Mouse (Mus musculus) yolk sac, embryonic 10.5 days (tissue): ENCODE data around the gene Thbs4.
"Not testable (repeated sequence)": the region's sequence is repeated elsewhere in the genome, so short reads cannot be mapped to it uniquely, and the experiment has no call there.

ENCODE experiments used
- DNase-seq: peaks from one replicate; pipeline ENCODE4 v3.0.0-alpha.2; 2017; ENCODE audit warnings: low spot score

Gene Thbs4

DNA sequence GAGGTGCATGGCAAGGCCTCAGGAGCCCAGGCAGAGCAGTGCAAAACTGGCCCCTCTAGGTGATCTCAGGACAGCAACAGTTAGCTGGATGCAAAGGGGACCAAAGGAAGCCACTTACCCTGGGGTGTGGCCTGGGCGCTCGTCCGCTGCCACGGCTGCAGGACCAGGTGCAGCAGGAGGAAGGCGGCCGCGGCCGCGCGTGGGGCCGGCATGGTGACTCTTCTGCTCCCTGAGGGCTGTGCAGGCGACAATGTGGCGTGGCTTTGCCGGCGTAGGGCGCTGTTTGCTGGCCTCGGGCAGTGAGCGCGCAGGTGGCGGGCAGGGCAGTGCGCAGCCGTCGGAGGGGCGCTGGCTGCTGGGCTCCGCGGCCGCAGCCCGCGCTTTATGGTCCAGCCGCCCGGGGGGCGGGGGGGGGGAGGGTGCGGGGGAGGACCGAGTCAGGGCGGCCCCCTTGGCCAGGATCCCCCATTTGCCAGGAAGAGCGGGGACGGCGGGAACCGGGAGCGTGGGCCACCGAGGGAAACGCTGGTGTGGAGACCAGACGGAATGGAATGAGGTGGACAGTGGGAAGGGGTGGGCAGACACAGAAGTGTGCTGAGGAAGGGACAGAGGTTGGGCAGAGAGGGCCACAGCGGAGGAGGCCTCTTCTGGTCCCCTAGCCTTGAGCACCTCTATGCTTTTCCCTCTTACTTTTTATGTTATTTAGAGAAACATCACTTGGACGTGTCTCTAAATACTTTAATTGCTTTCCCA, at the start of gene Thbs4:
Thbs4 (minus strand) TSS at position 357 of the 753 bp plus-strand sequence.
- no peak for DNase-seq

DNA sequence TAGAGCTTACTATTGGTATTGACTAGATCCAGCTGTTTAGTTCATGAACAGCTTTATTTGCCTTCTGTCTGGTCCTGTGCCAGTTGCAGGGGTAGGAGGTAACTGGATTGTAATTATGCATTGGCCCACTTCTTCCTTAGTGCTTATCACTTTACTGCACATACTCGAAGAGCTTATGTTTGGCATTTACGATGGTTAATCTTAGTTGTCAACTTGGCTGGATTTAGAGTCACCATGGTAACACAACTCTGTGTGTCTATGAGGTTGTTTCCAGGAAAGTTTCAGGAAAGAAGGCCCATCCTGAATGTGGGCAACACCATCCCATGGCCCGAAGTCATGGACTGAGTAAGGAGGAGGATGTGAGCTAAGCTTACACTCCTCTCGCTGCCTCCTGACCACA, 38.5 kb upstream of the Thbs4 start:
- DNase-seq: no peak

DNA sequence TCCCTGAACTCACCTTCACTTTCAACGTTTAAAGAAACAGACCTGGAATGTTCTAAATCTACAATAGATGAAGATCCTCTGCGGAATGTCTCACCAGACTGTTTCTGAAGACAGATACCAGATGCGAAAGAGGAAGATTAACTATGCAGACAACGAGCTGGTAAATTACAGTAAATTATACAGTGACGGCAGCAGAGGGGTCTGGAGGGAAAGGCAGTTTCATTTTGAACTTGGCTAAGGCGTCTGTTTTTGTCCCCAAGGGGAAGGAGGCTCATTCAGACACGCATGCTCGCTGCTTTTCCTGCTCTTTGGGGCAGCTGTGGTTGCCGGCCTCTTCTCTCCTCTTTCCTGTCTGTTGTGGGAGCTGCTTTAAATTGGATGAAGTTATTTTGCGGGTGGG, 34.2 kb upstream of the Thbs4 start:
- no peak for DNase-seq

DNA sequence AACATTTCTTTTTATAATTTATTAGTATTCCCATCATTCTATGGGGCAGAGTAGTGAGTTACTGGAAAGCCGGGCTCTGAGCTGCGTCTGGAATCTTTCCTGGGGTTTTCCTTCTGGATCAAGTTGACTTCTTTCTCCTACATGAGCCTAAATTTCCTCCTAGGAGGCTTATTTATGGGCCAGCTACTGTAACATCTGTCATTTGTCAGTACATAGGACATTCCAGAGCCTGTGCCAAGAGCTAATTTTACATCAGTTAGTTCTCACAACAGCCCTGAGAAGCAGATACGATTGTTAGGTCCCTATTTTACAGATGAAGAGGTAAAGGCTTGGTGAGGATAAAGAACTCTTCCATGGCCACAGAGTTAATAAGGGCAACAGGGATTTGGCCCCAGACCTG, 22.7 kb upstream of the Thbs4 start:
- DNase-seq: no peak

DNA sequence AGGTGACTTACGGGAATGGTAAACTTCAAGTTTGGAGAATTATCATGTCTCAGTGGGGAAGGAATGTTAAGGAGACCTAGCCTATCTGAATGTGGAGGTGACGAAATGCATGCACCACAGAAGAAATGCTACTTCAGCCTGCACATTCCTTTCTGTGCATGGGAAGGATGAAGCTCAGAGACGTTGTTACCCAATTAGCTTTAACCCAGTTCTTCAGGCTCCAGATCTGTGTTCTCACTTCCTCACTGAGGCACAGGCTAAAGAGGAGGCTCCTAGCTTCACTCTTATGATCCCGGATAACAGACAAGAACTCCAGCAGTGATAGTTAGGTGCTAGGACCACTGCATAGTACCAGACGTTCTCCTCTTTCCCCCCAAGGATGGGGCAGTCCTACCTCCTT, 21.7 kb upstream of the Thbs4 start:
- DNase-seq: no peak

DNA sequence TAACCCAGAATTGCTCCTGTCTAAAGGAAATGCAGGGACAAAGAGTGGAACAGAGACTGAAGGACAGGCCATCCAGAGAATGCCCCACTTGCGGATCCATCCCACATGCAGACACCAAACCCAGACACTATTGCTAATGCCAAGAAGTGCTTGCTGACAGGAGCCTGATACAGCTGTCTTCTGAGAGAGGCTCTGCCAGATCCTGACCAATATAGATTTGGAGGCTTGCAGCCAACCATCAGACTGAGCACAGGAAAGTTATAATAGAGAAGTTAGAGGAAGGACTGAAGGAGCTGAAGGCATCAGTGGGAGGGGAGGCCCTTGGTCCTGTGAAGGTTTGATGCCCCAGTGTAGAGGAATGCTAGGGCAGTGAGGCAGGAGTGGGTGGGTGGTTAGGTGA, 16.0 kb upstream of the Thbs4 start:
- DNase-seq: not testable (repeated sequence)

DNA sequence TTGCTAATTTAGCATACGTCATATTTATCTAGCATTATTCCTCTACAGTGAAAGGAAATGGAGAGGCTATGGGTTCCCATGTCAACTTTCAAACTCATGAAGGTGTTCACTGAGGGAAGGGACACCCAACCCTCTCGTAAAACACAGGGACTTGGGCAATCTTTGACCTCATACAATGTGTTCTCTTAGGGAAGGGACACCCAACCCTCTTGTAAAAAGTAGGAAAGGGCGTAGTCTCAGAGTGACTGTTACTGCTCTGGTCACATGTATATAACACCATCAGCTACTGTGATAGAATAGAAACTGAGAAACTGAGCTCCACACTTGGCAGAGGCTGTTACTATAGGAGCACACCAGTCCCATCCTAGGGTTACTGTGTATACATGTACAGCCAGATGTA, 13.2 kb upstream of the Thbs4 start:
- no peak for DNase-seq

DNA sequence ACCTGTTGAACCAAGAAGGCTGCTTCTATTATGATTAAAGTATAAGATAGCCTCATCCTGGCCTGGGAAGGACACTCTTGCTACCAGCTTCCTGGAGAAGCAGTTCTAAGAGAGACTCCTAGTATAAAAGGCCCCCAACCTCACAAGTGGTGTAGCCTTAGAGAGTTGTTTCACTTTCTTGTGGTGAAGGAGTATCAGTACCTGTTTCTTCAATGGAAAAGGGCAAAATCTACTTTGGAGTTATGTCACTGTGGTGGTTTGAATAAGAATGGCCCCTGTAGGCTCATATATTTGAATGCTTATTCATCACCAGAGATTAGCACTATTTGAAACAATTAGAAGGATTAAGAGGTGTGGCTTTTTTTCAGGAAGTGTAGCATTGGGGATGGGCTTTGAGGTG, 12.2 kb upstream of the Thbs4 start:
- no peak for DNase-seq

DNA sequence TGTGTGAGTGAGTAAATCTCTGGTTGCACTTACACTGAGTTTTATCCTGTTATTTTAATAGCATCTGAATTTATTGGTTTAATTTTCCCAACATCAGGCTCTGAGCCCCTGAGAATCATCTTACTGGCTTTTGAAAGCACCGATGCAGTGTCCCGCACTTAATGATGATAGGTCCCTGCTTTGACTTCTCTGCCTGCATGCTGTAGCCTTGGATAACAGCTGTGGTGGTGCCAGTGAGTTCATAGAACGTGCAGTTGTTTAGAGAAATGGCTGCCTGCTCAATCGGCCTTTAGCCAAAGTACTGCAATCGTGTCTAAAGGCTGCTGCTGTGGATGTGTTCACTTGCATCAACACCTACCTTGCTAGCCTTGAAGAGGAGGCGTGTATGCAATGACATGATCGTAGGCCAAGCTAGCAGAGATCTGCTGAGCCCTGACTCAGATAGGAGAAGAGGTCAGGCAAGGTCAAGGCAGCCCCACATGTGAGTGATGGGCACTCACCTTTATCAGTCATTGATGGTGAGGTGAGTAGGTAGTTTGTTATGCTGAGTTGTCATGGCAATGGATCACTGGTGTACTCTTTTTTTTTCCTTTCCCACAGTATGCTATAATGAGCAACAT, 4.8 kb upstream of the Thbs4 start:
- DNase-seq: no peak

DNA sequence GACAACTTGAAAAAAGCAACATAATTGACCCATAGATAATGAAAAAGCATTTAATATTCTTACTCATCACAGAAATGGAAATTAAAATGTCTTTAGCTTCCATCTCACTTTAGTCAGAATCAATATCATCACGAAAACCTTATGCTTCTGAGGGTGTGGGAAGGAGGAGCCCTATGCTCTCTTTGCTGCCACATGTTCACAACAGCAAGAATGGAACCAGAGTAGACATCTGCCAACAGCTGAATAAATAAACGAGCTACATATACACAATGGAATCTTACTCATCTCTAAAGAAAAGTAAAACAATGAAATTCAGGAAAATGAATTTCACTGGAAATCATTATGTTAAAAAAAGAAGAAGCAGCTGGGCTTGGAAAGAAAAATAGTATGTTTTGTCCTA, 4.2 kb upstream of the Thbs4 start:
- no peak for DNase-seq

DNA sequence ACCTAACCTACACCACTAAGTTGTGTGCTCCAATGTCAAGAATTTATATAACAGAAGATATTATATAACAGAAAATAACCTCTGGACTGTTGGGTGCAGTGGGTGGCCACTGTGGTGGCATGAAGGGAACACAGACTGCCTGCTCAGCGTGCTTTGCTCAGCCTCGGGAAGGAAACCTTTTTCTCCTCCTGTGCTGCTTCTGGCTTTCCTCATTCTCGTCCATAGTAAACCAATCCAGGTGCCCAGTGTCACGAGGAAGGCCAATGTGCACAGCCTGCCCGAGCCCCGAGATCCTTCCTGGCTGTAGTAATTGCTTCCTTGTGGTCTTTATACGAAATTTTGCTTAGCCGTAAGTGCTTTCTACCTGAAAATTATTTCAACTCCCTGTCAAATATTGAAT, 982 bp downstream of the Thbs4 start:
- no peak for DNase-seq

DNA sequence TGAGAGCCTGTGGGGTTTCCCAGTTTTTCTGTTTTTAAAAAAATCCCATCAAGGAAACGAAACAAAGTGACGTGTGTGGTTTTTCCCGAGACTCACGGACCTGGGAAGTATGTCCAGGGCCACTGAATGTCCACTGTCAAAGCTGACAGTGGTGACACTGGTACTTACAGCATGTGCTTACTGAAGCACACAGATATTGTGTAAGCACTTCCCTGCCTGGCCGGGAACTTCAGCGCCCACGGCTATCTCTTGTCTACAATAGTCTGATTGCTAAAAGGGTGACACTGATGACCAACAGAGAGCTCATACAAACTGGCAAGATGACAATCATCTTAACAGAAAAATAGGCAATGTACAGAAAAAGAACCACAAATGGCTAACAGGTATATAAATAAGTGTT, 3.1 kb downstream of the Thbs4 start:
- DNase-seq: no peak

DNA sequence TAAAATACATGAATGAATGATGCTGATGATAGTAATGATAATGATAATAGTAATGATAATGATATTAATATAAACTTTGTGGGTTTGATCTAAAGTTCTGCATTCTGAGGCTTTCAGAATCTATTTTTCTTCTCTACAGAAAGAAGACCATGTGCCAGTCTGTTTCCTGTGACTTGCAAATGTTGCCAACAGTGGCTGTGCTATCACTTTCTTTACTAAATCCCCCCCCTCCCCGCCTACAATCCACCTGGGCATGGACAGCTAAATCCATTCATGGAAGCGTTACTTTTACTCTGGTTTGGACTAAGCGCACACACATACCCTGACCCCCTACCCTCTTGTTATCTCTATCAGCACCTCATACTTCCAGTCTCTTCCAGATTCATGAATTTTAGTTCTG, 10.3 kb downstream of the Thbs4 start:
- no peak for DNase-seq

DNA sequence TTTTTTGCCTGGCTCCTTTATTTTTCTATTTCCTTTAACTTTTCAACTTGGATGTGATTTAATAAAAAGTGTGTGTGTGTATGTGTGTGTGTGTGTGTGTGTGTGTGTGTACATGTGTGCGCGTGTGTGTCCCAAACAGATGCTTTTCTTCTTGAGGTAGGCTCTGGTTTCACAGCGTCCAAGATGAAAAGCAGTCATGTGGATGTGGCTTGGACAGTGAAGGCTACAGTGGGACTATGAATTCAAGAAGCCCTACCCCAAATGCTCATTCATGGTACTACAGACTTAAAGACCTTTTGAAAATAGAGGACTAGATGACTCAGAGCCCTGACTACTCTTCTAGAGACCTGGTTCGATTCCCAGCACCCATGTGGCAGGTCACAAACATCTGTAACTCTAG, 11.1 kb downstream of the Thbs4 start:
- DNase-seq: no peak

DNA sequence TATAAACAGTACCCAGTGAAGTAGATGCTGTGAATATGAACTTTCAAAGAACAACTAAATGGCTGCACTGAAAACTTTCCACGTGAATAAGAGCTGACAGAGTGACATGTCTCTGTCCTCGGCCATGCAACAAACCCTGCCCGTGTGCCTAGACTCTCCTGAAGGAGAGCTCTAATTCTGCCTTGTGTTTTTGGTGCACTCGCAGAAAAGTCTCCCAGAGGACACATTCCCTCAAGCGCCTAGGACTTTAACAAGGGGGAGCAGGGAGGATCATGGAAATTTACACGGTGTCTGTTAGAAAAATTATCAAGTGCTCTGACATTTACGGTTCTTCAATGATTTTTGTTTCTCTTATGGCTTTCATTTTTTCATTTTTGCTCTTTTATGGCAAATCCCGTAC, 13.7 kb downstream of the Thbs4 start:
- DNase-seq: no peak

DNA sequence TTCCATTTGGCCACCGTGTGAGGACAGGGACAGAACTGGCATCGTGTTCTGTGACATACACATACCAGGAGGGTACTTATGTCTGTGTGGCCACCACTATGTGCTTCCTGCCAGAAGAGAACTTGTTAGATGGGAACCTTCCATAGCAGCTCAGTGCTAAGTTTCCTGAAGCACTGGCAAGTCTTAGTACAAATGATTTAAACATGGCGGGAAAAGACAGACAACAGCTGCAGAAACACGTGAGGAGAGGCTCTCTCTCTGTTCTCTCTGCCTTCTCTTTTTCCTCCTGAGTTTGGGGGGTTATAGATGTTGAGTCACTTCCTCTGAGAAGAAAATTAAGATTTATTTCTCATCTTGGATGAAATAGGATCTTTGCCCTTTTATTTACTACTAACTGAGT, 14.5 kb downstream of the Thbs4 start:
- no peak for DNase-seq

DNA sequence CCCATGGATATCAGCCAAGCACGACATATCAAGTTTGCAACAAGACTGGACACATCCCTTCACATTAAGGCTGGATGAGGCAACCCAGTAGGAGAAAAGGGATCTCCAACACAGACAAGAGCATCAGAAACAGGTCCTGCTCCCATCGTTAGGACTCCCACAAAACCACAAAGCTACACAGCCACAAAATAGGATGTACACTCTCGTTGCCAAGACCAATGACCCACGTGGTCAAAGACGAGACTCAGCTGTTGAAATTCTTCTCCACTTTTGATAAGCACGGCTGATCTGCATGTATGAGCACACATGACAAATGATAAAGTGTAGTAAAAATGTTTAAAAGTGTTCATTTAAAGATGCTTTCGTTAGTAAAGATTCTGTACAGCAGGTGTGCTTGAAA, 16.0 kb downstream of the Thbs4 start:
- DNase-seq: no peak

DNA sequence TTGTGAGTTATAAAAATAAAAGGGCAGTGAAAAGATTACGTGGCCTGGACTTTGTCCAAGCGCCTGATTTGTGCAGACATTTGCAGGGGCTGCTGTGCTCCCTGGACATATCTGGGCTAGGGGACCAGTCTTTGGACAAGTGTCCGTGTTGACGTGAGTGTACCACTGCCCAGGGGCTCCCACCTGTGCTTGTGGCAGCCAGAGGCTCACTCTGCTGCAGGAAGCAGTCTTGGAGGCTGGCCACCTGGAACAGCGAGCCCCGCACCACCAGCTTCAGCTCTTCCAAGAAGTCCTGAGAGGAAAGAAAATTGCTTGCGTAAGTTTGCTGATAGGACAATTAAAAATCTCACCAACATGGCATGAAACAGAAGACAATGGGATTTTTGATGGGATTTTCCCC, 18.7 kb downstream of the Thbs4 start:
- no peak for DNase-seq

DNA sequence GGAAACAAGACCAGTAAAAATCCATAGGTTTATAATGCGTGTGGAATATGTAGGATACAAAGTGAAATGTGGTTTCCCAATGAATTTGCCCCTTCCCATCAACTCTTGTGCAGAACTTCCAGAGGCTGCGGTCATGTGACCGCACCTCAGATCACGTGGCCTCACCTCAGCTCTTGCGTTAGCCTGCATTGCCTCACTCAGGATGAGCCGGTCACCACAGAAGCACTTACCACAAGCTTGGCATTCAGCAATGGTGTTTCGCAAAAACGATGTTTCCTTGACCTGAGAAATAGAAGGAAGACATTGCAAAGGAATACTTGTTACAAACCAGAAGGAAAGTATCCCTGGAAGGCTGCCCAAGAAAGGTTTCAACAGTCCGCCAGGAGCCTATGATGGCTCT, 19.7 kb downstream of the Thbs4 start:
- no peak for DNase-seq

DNA sequence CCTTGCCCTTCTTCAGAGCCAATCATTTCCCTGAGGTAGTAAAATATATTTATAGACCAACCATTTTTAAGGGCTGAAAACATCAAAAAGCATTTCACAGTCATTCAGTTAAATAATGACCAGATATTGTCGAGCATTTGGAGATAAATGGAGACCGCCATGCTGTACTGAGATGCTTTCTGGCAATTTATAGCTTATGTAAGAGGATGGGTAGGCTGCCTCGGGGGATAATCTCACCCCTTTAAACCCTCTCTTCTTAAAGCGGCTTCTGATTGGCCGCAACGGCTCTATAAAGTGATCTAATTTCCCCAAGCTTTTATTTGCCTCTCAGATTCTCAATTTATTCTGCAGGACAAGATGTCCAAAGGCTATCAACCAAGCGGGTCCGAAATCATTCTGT, 22.1 kb downstream of the Thbs4 start:
- DNase-seq: no peak

DNA sequence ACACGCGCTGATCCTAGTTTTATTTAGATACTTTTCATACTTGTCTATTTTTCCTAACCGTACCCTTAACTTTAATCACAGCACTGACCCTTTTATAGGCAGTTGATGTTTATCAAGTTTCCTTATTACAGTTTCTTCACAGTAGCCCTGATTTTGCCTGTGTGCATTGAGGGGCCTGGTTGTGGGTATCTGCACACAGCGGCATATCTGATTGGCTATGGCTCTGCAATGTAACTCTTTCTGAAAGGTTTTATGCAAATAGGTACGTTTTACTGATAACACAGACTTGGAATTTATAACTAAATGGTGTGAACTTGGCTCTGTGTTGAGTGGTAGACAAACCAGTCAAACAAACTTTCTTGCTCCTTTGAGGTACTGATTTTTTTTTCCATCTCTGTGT, 23.1 kb downstream of the Thbs4 start:
- no peak for DNase-seq

DNA sequence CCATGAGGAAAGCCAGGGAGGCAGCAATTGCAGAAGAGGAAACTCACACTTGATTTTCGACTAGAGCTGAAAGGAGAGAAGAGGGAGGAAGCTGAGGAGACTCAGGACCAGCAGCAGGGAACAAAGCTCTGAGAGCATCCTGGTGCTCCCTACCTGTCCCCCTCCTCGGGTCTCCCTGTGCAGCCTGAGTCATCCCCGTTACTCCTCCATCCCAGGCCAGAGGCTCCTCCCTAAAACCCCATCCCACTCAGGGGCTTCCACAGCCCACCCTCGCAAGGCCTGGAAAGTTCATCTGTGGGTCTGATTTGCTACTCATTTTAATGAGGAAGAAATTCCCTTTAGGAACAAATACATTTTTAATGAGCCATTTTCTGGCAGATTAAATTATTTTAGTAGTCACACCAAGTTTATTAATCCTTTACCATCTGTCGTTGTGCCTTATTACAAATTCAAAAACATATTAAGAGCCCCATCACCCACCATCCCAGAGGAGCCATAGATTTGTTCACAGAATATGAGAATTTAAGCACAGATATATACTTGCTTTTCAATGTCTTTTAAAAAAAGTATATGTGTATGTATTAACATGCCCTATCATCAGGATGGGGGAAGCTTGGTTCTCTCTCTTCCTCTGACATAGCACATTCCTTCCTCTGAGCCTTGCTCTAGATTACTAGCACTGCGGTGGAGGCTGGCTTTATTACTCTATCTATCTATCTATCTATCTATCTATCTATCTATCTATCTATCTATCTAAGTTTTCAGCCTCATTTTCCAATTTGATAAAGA, 29.0 kb downstream of the Thbs4 start:
- no peak for DNase-seq

DNA sequence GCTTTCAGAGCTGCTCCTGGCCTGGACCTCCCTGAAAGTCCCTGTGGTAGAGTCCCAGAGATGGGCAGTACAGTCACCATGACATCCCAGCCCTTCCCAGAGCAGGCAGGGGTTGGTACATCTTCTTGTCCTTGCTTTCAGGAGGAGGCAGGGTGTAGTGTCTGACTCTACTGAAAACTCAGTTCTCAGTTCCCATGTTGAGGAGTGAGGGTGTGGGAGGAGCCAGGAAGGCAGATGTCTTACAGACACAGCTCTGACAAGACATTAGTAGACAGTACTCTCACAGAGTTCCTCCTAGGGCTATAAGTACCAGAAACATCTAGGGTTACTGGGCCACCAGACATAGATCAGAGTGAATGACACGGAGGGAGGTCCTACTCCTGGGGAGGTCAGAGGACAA, 32.3 kb downstream of the Thbs4 start:
- no peak for DNase-seq
